Mouse (Mus musculus) ovary, adult 2 months (tissue): ENCODE data around the gene Spon2. TPM values are rescaled to one million over a fixed set of nuclear protein-coding genes. Genes with fewer than 3 reads are reported as not detected.

ENCODE experiments used
- polyA plus RNA-seq: library from polyadenylated mRNA; depleted of rRNA; stranded (reverse); fragments of >200 nt; gene quantifications from 2 replicates; pipeline ENCODE4 v1.2.3, GENCODE M21; 2012; rRNA removed

The Spon2 gene
- polyA plus RNA-seq, result 49.5 and 57.8 TPM in 2 replicates

GRCm38 (mm10) chr5:33218081-33218480 lies at the start of gene Spon2:
Spon2 (minus strand) TSS chr5:33218455.

Other genes starting within 250 kb of the Spon2 start
- 178 and 244 TPM in 2 replicates for gene Ywhah, start 199.6 kb downstream of the Spon2 start, polyA plus RNA-seq
- gene Slc5a1, start 114.2 kb downstream of the Spon2 start, polyA plus RNA-seq, result 0.22 and 0.37 TPM in 2 replicates
- 426 and 592 TPM in 2 replicates for gene Ctbp1, start 56.5 kb upstream of the Spon2 start, polyA plus RNA-seq
- 160 and 185 TPM in 2 replicates for gene Maea, start 117.1 kb upstream of the Spon2 start, polyA plus RNA-seq
- 5.7 and 6.8 TPM in 2 replicates for gene Uvssa, start 160.1 kb upstream of the Spon2 start, polyA plus RNA-seq
- not detected in 2 replicates for gene Nkx1-1, start 215.5 kb upstream of the Spon2 start, polyA plus RNA-seq